Mouse (Mus musculus) ES-E14 (cell line): ENCODE measurements around the gene Trpv6. TPM values are rescaled to one million over a fixed set of nuclear protein-coding genes. Genes with fewer than 3 reads are reported as not detected.

Experiments used
- DNase-seq: peaks from one replicate; pipeline ENCODE4 v3.0.0-alpha.2; 2013; ENCODE audit warnings: low read depth, low spot score
- H3K27ac ChIP-seq: 2 replicates; pipeline ENCODE4 v1.5.1; 2012; ENCODE audit warnings: low read depth, mild to moderate bottlenecking, low read length, moderate library complexity, mixed read lengths; ENCODE audit not compliant: poor library complexity, insufficient read depth, severe bottlenecking
- H3K36me3 ChIP-seq: 2 replicates; pipeline ENCODE4 v1.6.1; 2012; ENCODE audit warnings: mild to moderate bottlenecking, low read length, moderate library complexity, mixed read lengths; ENCODE audit not compliant: control insufficient read depth, poor library complexity, insufficient read depth, severe bottlenecking
- H3K4me1 ChIP-seq, 2 experiments: fragments of 150-350 bp in 1 of 2; sonication (generic) in 1 of 2; 2 replicates each; pipeline ENCODE4 v1.6.1; 2012; ENCODE audit warnings: low read length in 2 of 2, mild to moderate bottlenecking in 1 of 2, mixed read lengths in 1 of 2; ENCODE audit not compliant: control insufficient read depth in 2 of 2, insufficient read depth in 2 of 2, poor library complexity in 1 of 2
- H3K4me3 ChIP-seq, 2 experiments: fragments of 150-350 bp in 1 of 2; sonication (generic) in 1 of 2; 2 replicates each; pipeline ENCODE4 v1.5.1; 2012; ENCODE audit warnings: low read length in 2 of 2, low read depth in 1 of 2, mild to moderate bottlenecking in 1 of 2, mixed read lengths in 1 of 2; ENCODE audit not compliant: insufficient read depth in 1 of 2, poor library complexity in 1 of 2, severe bottlenecking in 1 of 2
- H3K9ac ChIP-seq: 2 replicates; pipeline ENCODE4 v1.6.1; 2012; ENCODE audit warnings: low read depth, mild to moderate bottlenecking, low read length, mixed read lengths; ENCODE audit not compliant: poor library complexity, insufficient read depth, severe bottlenecking
- H3K9me3 ChIP-seq: fragments of 150-350 bp; sonication (generic); 2 replicates; pipeline ENCODE4 v1.6.1; 2012; ENCODE audit warnings: low read depth, mild to moderate bottlenecking, low read length; ENCODE audit not compliant: control insufficient read depth, insufficient read depth
- CHD2 ChIP-seq: IDR thresholded peaks from 2 replicates; pipeline ENCODE4 v1.6.1; 2014; ENCODE audit warnings: mild to moderate bottlenecking, low read depth, low read length, inconsistent platforms
- HCFC1 ChIP-seq: IDR thresholded peaks from 2 replicates; pipeline ENCODE4 v1.6.1; 2012; ENCODE audit warnings: low read length, inconsistent platforms, borderline replicate concordance; ENCODE audit not compliant: insufficient read depth
- MAFK ChIP-seq: IDR thresholded peaks from 2 replicates; pipeline ENCODE4 v1.6.1; 2014; ENCODE audit warnings: mild to moderate bottlenecking, low read depth, low read length, inconsistent platforms; ENCODE audit not compliant: insufficient read depth
- ZC3H11A ChIP-seq: IDR thresholded peaks from 2 replicates; pipeline ENCODE4 v1.6.1; 2012; ENCODE audit warnings: low read depth, mild to moderate bottlenecking, inconsistent platforms, low read length, borderline replicate concordance
- ZNF384 ChIP-seq: IDR thresholded peaks from 2 replicates; pipeline ENCODE4 v1.6.1; 2012; ENCODE audit warnings: low read depth, low read length, inconsistent platforms
- in situ Hi-C, 2 experiments: fragments of 600-800 bp; cut with MboI; formaldehyde crosslinking; loops; one replicate each; pipeline ENCODE4 v1.15.1; 2025; ENCODE audit warnings: low sequenced_read_pairs in 2 of 2, inconsistent platforms in 1 of 2; ENCODE audit not compliant: unreplicated experiment in 2 of 2
- total RNA-seq: library from RNA; depleted of rRNA; stranded (reverse); fragments of 300-350 nt; gene quantifications from 2 replicates; pipeline ENCODE4 v1.2.3, GENCODE M21; 2012

Gene Trpv6
- total RNA-seq, 1 experiment = 0.18 TPM

DNA sequence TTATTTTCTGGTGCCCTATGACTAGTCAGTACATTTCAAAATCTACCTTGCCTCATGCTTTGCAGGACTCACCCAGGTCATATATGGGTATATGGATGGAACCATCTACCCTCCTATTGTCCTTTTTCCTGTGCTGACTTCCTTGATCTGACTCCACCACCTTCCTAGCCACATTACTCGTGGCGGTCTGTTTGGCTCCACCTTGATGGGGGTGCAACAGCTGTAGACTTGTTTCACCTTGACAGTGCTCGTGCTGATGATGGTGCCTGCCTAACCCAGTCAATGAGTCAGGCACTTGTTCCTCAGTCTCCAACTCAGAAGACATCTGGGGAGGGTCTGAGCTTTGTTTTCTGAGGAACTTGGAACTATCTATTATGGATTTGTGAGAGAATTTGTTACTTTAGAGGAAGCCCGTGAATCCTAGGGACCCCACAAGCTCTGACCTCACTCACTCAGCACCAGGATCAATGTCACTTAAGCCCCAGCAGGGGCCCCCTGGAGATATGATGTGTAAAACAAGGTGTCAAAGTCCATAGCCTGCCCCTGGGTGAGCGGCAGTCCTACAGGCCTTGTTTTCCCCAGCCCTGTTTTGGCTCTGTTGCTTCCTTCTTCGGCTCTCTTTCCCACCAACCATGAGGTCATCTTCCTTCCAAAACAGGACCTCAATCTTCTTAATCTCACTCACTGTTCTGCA lies 5.1 kb upstream of the Trpv6 start:
- in situ Hi-C loops = no loop called here
- Histone ChIP-seq H3K9ac (no peak overlapping the region), H3K9me3 (no peaks in the 10 kb centered on the region)

DNA sequence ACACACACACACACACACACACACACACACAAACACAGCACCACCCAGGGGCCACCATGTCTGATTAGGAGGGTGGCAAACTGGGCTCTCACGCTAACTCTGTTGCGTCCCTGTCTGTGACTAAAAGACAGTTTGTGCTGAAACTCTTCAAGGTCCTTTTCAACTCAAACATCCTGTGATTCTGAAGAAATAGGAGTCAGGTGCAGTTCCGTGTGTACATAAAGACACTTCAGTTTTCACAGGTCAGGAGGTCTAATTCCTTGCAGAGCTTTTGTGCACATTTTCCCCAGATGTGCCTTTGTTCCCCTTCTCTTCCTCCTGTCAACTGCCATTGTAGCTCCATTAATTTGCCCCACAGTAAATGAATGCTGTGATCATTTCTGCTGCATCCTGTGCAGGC lies 4.2 kb upstream of the Trpv6 start:
- H3K9ac ChIP-seq = no peak overlapping the region

More for the DNA sequence above, 5.1 kb upstream of the Trpv6 start:
- no peak for DNase-seq
- H3K27ac ChIP-seq = no peak overlapping the region
- H3K4me3 ChIP-seq = no peak overlapping the region
- no peaks in the 10 kb centered on the region for H3K36me3 ChIP-seq
- TF ChIP-seq HCFC1 (no peak), ZC3H11A (no peak), MAFK (no peak), CHD2 (no peak), ZNF384 (no peak)
- no peaks in the 10 kb centered on the region for H3K4me1 ChIP-seq

DNA sequence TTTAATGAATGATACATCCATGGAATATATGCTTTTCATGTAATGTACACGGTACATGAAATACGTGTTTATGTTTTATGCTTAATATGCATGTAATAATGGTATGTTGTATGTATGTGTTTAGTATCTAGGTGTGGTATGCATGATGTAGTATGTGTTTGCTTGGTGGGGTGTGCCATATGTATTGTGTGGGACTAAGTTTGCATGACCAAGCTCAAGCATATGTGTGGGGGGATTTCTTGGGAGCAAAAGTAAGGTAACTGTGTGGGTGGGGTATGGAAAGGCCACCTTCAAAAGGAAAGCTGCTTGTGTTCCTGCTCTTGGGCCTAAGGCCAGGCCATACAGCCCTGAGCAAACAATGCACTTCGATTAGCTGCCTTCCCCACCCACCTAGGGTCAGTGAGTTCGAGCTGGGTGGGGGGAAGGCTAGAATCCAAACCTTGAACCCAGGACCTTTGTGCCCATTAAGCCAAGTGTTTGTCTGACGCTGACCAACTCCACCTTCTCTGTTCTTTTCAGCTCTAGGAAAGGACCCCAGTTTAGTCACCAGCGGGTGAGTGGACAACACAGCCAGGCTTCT lies 1.8 kb upstream of the Trpv6 start:
- no peaks in the 10 kb centered on the region for H3K9me3 ChIP-seq
- no peak for DNase-seq
- H3K9ac ChIP-seq = no peak overlapping the region
- no peak overlapping the region for H3K27ac ChIP-seq
- in situ Hi-C loops = no loop called here
- no peaks in the 10 kb centered on the region for H3K4me1 ChIP-seq
- TF ChIP-seq MAFK = no peak
- TF ChIP-seq CHD2 = no peak
- no peak for TF ChIP-seq ZC3H11A
- no peak for TF ChIP-seq HCFC1
- TF ChIP-seq ZNF384 = no peak
- no peaks in the 10 kb centered on the region for H3K36me3 ChIP-seq
- no peak overlapping the region for H3K4me3 ChIP-seq

More for the DNA sequence above, 4.2 kb upstream of the Trpv6 start:
- TF ChIP-seq ZC3H11A (no peak), ZNF384 (no peak), MAFK (no peak), HCFC1 (no peak)
- no peaks in the 10 kb centered on the region for H3K4me1 ChIP-seq
- no peaks in the 10 kb centered on the region for H3K9me3 ChIP-seq
- H3K27ac ChIP-seq = no peak overlapping the region
- DNase-seq = no peak
- H3K4me3 ChIP-seq = no peak overlapping the region
- in situ Hi-C loops = no loop called here
- no peaks in the 10 kb centered on the region for H3K36me3 ChIP-seq

DNA sequence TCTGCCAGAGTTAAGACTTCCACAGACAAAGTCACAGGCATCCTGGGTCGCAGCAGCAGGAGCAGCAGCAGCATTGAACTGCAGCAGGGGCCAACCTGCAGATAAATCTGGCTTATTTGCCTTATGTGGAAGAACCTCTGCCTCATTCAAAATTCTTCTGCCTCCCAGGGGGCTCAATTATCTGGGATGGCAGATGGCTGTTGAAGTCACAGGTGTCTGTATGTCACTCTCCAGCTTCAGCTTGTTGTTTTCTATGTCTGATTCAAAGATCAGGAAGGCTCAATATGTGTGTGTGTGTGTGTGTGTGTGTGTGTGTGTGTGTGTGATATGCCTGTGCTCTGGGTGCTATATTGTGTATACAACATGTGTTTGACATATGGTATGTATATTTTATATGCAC lies 1.2 kb upstream of the Trpv6 start:
- in situ Hi-C loops = no loop called here
- no peak for TF ChIP-seq ZNF384
- TF ChIP-seq ZC3H11A = no peak
- no peak for TF ChIP-seq MAFK
- no peak for TF ChIP-seq HCFC1
- no peak for TF ChIP-seq CHD2
- H3K9me3 ChIP-seq = no peaks in the 10 kb centered on the region
- H3K27ac ChIP-seq = no peak overlapping the region
- no peak overlapping the region for H3K9ac ChIP-seq
- no peak for DNase-seq
- H3K4me3 ChIP-seq = no peak overlapping the region
- H3K36me3 ChIP-seq = no peaks in the 10 kb centered on the region
- H3K4me1 ChIP-seq = no peaks in the 10 kb centered on the region

DNA sequence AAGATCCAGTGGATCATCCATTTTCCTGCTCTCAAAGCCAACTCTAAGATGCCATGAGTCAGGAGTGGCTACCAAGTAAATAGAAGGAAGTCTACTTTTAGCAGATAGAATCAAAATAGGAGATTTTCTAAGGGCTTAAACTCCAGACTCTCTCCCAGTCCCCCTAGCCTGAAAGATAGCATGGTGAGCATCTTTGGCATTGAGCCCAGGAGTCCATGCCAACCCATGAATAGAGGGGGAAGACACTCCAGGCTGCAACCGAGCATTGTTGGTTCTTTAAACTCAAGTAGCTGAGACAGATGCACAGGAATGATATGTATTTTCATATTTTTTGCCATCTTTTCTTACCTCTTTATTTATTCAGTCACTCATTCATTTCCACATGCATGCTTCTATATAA lies 994 bp downstream of the Trpv6 start:
- in situ Hi-C loops = no loop called here

More for the DNA sequence above, 994 bp downstream of the Trpv6 start:
- Histone ChIP-seq H3K4me1 (no peaks in the 10 kb centered on the region), H3K27ac (no peak overlapping the region), H3K4me3 (no peak overlapping the region), H3K9ac (no peak overlapping the region), H3K36me3 (no peaks in the 10 kb centered on the region), H3K9me3 (no peaks in the 10 kb centered on the region)
- TF ChIP-seq MAFK = no peak
- no peak for TF ChIP-seq ZNF384
- TF ChIP-seq HCFC1 = no peak
- no peak for TF ChIP-seq ZC3H11A
- no peak for TF ChIP-seq CHD2
- no peak for DNase-seq
